Mouse (Mus musculus): Measurements from ENCODE around the gene Zfp955b. TPM values are rescaled to one million over a fixed set of nuclear protein-coding genes. Genes with fewer than 3 reads are reported as not detected.
"Not testable (repeated sequence)": the region's sequence is repeated elsewhere in the genome, so short reads cannot be mapped to it uniquely, and the experiment has no call there.

Zfp955b gene
- 9.5 and 10.3 TPM in 2 replicates for polyA plus RNA-seq (2014; fragmentation: Nextera tagmentation; extraction: Ambion mirVana)

DNA sequence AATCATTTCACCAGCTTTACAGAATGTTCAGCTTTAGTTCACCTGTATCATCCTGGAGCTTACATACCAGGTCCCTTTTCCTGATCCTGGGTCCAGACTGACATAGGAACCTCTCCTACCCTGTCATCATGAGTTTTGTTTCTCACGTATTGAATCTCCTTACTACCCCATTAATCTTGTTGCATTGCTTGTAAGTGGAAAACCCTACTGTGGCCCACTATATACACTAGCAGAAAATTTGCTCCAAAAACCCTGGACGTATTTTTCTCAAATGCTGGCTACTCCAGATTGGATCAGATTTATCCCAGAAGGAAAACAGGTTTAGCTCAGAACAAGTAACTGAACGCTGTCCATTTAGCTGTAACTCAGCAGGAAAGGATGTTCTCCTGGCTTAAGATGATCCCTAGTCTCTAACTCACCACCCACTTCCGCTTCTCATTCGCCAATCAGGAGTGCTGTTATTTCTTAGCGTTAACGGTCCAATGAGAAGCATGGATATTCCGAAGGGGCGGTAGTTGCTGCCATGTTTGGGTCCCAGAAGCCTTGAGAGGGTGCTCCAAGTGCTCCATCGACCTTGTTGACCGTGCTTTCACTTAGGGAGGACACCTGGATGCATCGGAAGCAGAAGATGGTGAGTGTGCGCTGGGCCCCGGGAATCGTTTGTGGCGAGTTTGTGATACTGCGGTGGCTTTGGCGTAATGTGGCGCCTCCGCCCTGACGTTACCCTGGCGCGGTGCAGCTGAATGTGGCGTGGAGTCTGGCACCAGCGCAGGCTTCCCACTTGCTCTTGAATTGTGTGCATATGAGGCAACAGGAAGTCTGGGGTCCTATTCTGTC, at the start of gene Zfp955b:
Gene Zfp955b (plus strand): TSS at position 506 of the 837 bp plus-strand sequence.
- not testable (repeated sequence) for H3K4me1 ChIP-seq (ENCODE audit: control insufficient read depth, insufficient read depth, low read length); H3K27ac ChIP-seq (ENCODE audit: low read depth, low read length); H3K27me3 ChIP-seq (ENCODE audit: control insufficient read depth, insufficient read depth, low read length); H3K9ac ChIP-seq (ENCODE audit: low read length); H3K4me3 ChIP-seq (ENCODE audit: low read depth, low read length); H3K4me2 ChIP-seq (ENCODE audit: low read depth); H3K36me3 ChIP-seq (ENCODE audit: control insufficient read depth, insufficient read depth, low read length); H3K9me3 ChIP-seq (ENCODE audit: control insufficient read depth, low read length); DNase-seq (ENCODE audit: low spot score)
- WGBS = no CpG with 5 or more reads among the region's 25 CpGs
- peak; percentile 97 for ATAC-seq (ENCODE audit: insufficient read depth, low FRiP score, low TSS enrichment)

GRCm38 (mm10) chr17:33254530-33255318, 34.6 kb upstream of the Zfp955b start, which contains the start of gene Zfp955a:
TSS of gene Zfp955a (minus strand) at chr17:33255145.
- not testable (repeated sequence) for H3K27me3 ChIP-seq (ENCODE audit: control insufficient read depth, insufficient read depth, low read length); H3K9ac ChIP-seq (ENCODE audit: low read length); H3K9me3 ChIP-seq (ENCODE audit: control insufficient read depth, low read length); H3K4me2 ChIP-seq (ENCODE audit: low read depth); DNase-seq (ENCODE audit: low spot score); H3K4me1 ChIP-seq (ENCODE audit: control insufficient read depth, insufficient read depth, low read length); H3K27ac ChIP-seq (ENCODE audit: low read depth, low read length); H3K4me3 ChIP-seq (ENCODE audit: low read depth, low read length); H3K36me3 ChIP-seq (ENCODE audit: control insufficient read depth, insufficient read depth, low read length)
- peak; percentile 98 for ATAC-seq (ENCODE audit: insufficient read depth, low FRiP score, low TSS enrichment)
- 44% methylated on average over 1 of the region's 34 CpGs for WGBS

- H3K4me2 ChIP-seq (ENCODE audit: low read depth); H3K4me1 ChIP-seq (ENCODE audit: control insufficient read depth, insufficient read depth, low read length); H3K36me3 ChIP-seq (ENCODE audit: control insufficient read depth, insufficient read depth, low read length); H3K27me3 ChIP-seq (ENCODE audit: control insufficient read depth, insufficient read depth, low read length); H3K9me3 ChIP-seq (ENCODE audit: control insufficient read depth, low read length); H3K9ac ChIP-seq (ENCODE audit: low read length); DNase-seq (ENCODE audit: low spot score); H3K4me3 ChIP-seq (ENCODE audit: low read depth, low read length); H3K27ac ChIP-seq (ENCODE audit: low read depth, low read length): not testable (repeated sequence)
- WGBS = no CpG with 5 or more reads among the region's 2 CpGs
- ATAC-seq (ENCODE audit: insufficient read depth, low FRiP score, low TSS enrichment) = peak; percentile 46; the same call in 1 of the 2 replicates
Observed at GRCm38 (mm10) chr17:33255319-33255657, 34.1 kb upstream of the Zfp955b start.

DNA sequence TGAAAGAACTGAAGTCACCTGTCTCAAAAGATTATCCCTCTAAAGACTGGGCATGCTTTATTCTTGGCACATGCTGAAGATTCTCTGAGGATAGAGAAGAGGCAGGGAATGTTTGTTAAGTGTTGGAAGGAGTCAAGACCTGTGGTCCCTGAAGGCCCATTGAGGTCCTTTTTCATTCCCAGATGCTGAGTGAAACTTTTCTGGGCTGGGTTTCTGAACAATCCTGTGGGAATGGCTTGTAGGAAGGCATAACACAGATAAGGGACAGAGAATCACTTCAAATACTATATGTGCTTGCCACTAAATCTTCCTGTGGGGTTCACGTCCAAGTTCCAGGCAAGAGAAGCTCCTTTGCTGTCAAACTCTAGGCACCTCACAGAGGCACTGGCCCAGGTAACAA, 25.0 kb upstream of the Zfp955b start, which contains the start of gene Olfr63:
Gene Olfr63 (plus strand): TSS at position 301 of the 400 bp plus-strand sequence.
- Histone ChIP-seq H3K27me3 (ENCODE audit: control insufficient read depth, insufficient read depth, low read length) (no peaks in the 10 kb centered on the region), H3K4me2 (ENCODE audit: low read depth) (no peak within 1 kb of the TSS), H3K36me3 (ENCODE audit: control insufficient read depth, insufficient read depth, low read length) (no peaks in the 10 kb centered on the region), H3K4me3 (ENCODE audit: low read depth, low read length) (no peak within 1 kb of the TSS), H3K4me1 (ENCODE audit: control insufficient read depth, insufficient read depth, low read length) (no peaks in the 10 kb centered on the region), H3K9me3 (ENCODE audit: control insufficient read depth, low read length) (no peaks in the 10 kb centered on the region), H3K9ac (ENCODE audit: low read length) (no peak within 1 kb of the TSS), H3K27ac (ENCODE audit: low read depth, low read length) (no peak within 1 kb of the TSS)
- 88% methylated on average over 1 of the region's 1 CpGs for WGBS
- ATAC-seq (ENCODE audit: insufficient read depth, low FRiP score, low TSS enrichment) = no peak
- no peak for DNase-seq (ENCODE audit: low spot score)

DNA sequence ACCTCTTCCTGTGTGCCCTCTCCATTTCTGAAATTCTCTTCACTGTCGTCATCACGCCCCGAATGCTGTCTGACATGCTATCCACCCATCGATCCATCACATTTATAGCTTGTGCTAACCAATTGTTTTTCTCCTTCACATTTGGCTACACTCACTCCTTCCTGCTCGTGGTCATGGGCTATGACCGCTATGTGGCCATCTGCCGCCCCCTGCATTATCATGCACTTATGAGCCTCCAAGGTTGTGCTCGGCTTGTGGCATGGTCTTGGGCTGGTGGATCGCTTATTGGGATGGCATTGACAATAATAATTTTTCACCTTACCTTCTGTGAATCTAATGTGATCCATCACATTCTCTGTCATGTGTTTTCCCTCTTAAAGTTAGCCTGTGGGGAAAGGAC, 20.4 kb upstream of the Zfp955b start:
- no peak overlapping the region for H3K9ac ChIP-seq (ENCODE audit: low read length)
- no peak overlapping the region for H3K27ac ChIP-seq (ENCODE audit: low read depth, low read length)
- H3K9me3 ChIP-seq (ENCODE audit: control insufficient read depth, low read length) = no peaks in the 10 kb centered on the region
- 87% methylated on average over 9 of the region's 9 CpGs for WGBS
- H3K36me3 ChIP-seq (ENCODE audit: control insufficient read depth, insufficient read depth, low read length) = no peaks in the 10 kb centered on the region
- DNase-seq (ENCODE audit: low spot score) = no peak
- H3K4me2 ChIP-seq (ENCODE audit: low read depth) = no peak overlapping the region
- no peaks in the 10 kb centered on the region for H3K4me1 ChIP-seq (ENCODE audit: control insufficient read depth, insufficient read depth, low read length)
- no peaks in the 10 kb centered on the region for H3K27me3 ChIP-seq (ENCODE audit: control insufficient read depth, insufficient read depth, low read length)
- ATAC-seq (ENCODE audit: insufficient read depth, low FRiP score, low TSS enrichment) = no peak
- no peak overlapping the region for H3K4me3 ChIP-seq (ENCODE audit: low read depth, low read length)

DNA sequence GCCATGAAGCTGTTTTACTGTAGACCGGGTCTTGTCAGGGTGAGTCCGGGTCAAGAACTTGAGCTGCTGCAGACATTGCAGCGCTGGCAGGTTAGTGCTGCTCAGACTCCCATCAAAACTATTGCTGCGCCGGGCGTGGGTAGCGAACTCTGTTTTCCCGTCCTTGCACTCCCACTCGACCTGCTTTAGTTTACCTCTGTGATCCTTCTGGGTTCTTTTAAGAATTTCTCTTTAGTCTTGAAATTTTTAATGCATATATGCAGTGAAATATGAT, 469 bp downstream of the Zfp955b start:
- H3K27me3 ChIP-seq (ENCODE audit: control insufficient read depth, insufficient read depth, low read length); DNase-seq (ENCODE audit: low spot score); H3K27ac ChIP-seq (ENCODE audit: low read depth, low read length); H3K36me3 ChIP-seq (ENCODE audit: control insufficient read depth, insufficient read depth, low read length); H3K4me3 ChIP-seq (ENCODE audit: low read depth, low read length); H3K9ac ChIP-seq (ENCODE audit: low read length); H3K4me1 ChIP-seq (ENCODE audit: control insufficient read depth, insufficient read depth, low read length); ATAC-seq (ENCODE audit: insufficient read depth, low FRiP score, low TSS enrichment); H3K9me3 ChIP-seq (ENCODE audit: control insufficient read depth, low read length); H3K4me2 ChIP-seq (ENCODE audit: low read depth): not testable (repeated sequence)
- WGBS = no CpG with 5 or more reads among the region's 9 CpGs

DNA sequence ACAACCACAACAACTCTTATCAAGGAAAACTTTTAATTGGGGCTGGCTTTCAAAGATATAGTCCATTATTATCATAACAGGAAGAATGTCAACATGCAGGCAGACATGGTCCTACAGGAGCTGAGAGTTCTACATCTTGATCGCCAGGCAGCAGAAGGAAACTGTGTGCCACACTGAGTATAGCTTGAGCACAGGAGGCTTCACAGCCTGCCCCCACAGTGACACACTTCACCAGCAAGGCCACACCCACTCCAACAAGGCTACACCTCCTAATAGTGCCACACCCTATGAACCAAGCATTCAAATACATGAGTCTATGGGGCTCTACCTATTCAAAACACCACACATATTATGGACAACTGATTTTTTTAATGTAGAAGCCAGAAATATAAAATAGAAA, 63.6 kb downstream of the Zfp955b start:
- no peaks in the 10 kb centered on the region for H3K27me3 ChIP-seq (ENCODE audit: control insufficient read depth, insufficient read depth, low read length)
- H3K36me3 ChIP-seq (ENCODE audit: control insufficient read depth, insufficient read depth, low read length) = no peaks in the 10 kb centered on the region
- 0 out of 2 replicates have a peak, but pooled peaks cover 2% of the 10 kb centered on the region for H3K4me1 ChIP-seq (ENCODE audit: control insufficient read depth, insufficient read depth, low read length)
- ATAC-seq (ENCODE audit: insufficient read depth, low FRiP score, low TSS enrichment) (no peak), DNase-seq (ENCODE audit: low spot score) (no peak)
- no peak overlapping the region for H3K4me2 ChIP-seq (ENCODE audit: low read depth)
- no peak overlapping the region for H3K4me3 ChIP-seq (ENCODE audit: low read depth, low read length)
- no peaks in the 10 kb centered on the region for H3K9me3 ChIP-seq (ENCODE audit: control insufficient read depth, low read length)
- H3K9ac ChIP-seq (ENCODE audit: low read length) = no peak overlapping the region
- H3K27ac ChIP-seq (ENCODE audit: low read depth, low read length) = no peak overlapping the region
- 100% methylated on average over 1 of the region's 1 CpGs for WGBS

Measured in neural tube, embryonic 11.5 days (tissue).